Mouse (Mus musculus): ENCODE measurements around the gene Psg16. TPM values are rescaled to one million over a fixed set of nuclear protein-coding genes. Genes with fewer than 3 reads are reported as not detected.

Psg16 gene
- polyA plus RNA-seq, 1 experiment: not detected

DNA sequence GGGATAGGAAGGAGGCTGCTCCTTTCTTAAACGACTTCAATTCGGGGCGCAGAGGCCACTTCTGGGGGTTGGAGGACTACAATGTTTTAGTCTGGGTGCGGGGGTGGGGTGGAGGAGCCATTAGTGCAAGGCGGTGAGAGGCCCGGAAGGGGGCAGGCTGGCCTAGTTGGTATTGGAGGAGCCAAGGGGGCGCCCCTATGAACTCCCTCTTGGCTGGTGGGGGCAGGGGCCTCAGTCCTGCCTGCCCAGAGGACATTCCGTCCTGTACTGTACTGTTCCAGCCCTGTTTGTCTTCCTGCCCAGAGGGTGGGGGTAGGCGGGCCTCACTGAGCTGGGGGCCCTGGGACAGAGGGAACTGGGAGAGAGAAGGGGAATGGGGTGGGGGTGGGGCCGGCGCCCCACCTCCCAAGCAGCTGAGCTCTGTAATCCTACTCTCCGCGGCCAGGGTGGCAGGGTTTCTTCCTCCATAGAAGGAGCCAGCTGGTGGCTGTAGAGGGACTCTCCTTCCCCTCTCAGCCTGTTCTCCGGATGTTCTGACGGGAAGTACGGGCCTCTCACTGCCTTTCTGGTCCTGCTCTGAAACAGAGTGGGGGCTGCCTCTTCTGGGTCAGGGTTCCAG, 15.7 kb upstream of the Psg16 start:
- Histone ChIP-seq H3K4me3 (ENCODE audit: insufficient read depth, poor library complexity, severe bottlenecking) (no peak overlapping the region), H3K79me3 (ENCODE audit: low read depth) (no peaks in the 10 kb centered on the region), H3K27me3 (ENCODE audit: control insufficient read depth, insufficient read depth, insufficient read length) (peaks cover 18% of the 10 kb centered on the region), H3ac (ENCODE audit: control insufficient read depth, insufficient read length, low read depth) (no peak overlapping the region), H3K36me3 (ENCODE audit: control insufficient read depth, insufficient read depth) (no peaks in the 10 kb centered on the region), H3K79me2 (ENCODE audit: control insufficient read depth, insufficient read depth) (no peaks in the 10 kb centered on the region)
- TF ChIP-seq CEBPB (IDR thresholded peaks at IDR 0.05; ENCODE audit: low read depth): no peak
- TF ChIP-seq MAX (IDR thresholded peaks at IDR 0.05): no peak
- no peak for TF ChIP-seq MYOG (IDR thresholded peaks at IDR 0.05; ENCODE audit: control insufficient read depth, extremely low read depth, insufficient read length)
- TF ChIP-seq CTCF (IDR thresholded peaks at IDR 0.05; ENCODE audit: control insufficient read depth, insufficient read depth, insufficient read length): no peak
- TF ChIP-seq MYOD1 (IDR thresholded peaks at IDR 0.05; ENCODE audit: control insufficient read depth, insufficient read length, low read depth): no peak
- no peak for TF ChIP-seq USF1 (IDR thresholded peaks at IDR 0.05; ENCODE audit: low read depth)
- no peak for TF ChIP-seq FOSL1 (IDR thresholded peaks at IDR 0.05; ENCODE audit: insufficient read depth, low read length, poor library complexity, severe bottlenecking)

- H3K4me3 ChIP-seq (ENCODE audit: insufficient read depth, poor library complexity, severe bottlenecking): no peak overlapping the region
- no peaks in the 10 kb centered on the region for H3K36me3 ChIP-seq (ENCODE audit: control insufficient read depth, insufficient read depth)
- H3K79me2 ChIP-seq (ENCODE audit: control insufficient read depth, insufficient read depth): no peaks in the 10 kb centered on the region
- no peaks in the 10 kb centered on the region for H3K79me3 ChIP-seq (ENCODE audit: low read depth)
- peaks cover 19% of the 10 kb centered on the region for H3K27me3 ChIP-seq (ENCODE audit: control insufficient read depth, insufficient read depth, insufficient read length)
- no peak overlapping the region for H3ac ChIP-seq (ENCODE audit: control insufficient read depth, insufficient read length, low read depth)
- TF ChIP-seq MYOG (IDR thresholded peaks at IDR 0.05; ENCODE audit: control insufficient read depth, extremely low read depth, insufficient read length) (no peak), FOSL1 (IDR thresholded peaks at IDR 0.05; ENCODE audit: insufficient read depth, low read length, poor library complexity, severe bottlenecking) (no peak), CTCF (IDR thresholded peaks at IDR 0.05; ENCODE audit: control insufficient read depth, insufficient read depth, insufficient read length) (no peak), MYOD1 (IDR thresholded peaks at IDR 0.05; ENCODE audit: control insufficient read depth, insufficient read length, low read depth) (no peak), USF1 (IDR thresholded peaks at IDR 0.05; ENCODE audit: low read depth) (no peak), CEBPB (IDR thresholded peaks at IDR 0.05; ENCODE audit: low read depth) (no peak), MAX (IDR thresholded peaks at IDR 0.05) (no peak)
These were observed 14.9 kb upstream of the Psg16 start for GRCm38 (mm10) chr7:17058816-17059462.

- Histone ChIP-seq H3K4me3 (ENCODE audit: insufficient read depth, poor library complexity, severe bottlenecking) (no peak overlapping the region), H3K36me3 (ENCODE audit: control insufficient read depth, insufficient read depth) (no peaks in the 10 kb centered on the region), H3ac (ENCODE audit: control insufficient read depth, insufficient read length, low read depth) (no peak overlapping the region), H3K27me3 (ENCODE audit: control insufficient read depth, insufficient read depth, insufficient read length) (peaks cover 19% of the 10 kb centered on the region), H3K79me2 (ENCODE audit: control insufficient read depth, insufficient read depth) (no peaks in the 10 kb centered on the region), H3K79me3 (ENCODE audit: low read depth) (no peaks in the 10 kb centered on the region)
- TF ChIP-seq CEBPB (IDR thresholded peaks at IDR 0.05; ENCODE audit: low read depth) (no peak), USF1 (IDR thresholded peaks at IDR 0.05; ENCODE audit: low read depth) (no peak), CTCF (IDR thresholded peaks at IDR 0.05; ENCODE audit: control insufficient read depth, insufficient read depth, insufficient read length) (no peak), MYOG (IDR thresholded peaks at IDR 0.05; ENCODE audit: control insufficient read depth, extremely low read depth, insufficient read length) (no peak), FOSL1 (IDR thresholded peaks at IDR 0.05; ENCODE audit: insufficient read depth, low read length, poor library complexity, severe bottlenecking) (no peak), MAX (IDR thresholded peaks at IDR 0.05) (no peak), MYOD1 (IDR thresholded peaks at IDR 0.05; ENCODE audit: control insufficient read depth, insufficient read length, low read depth) (no peak)
These were observed 14.4 kb upstream of the Psg16 start for GRCm38 (mm10) chr7:17059463-17059844.

GRCm38 (mm10) chr7:17060031-17060781, 13.6 kb upstream of the Psg16 start:
- H3K79me3 ChIP-seq (ENCODE audit: low read depth): no peaks in the 10 kb centered on the region
- H3ac ChIP-seq (ENCODE audit: control insufficient read depth, insufficient read length, low read depth): no peak overlapping the region
- peaks cover 19% of the 10 kb centered on the region for H3K27me3 ChIP-seq (ENCODE audit: control insufficient read depth, insufficient read depth, insufficient read length)
- H3K79me2 ChIP-seq (ENCODE audit: control insufficient read depth, insufficient read depth): no peaks in the 10 kb centered on the region
- no peaks in the 10 kb centered on the region for H3K36me3 ChIP-seq (ENCODE audit: control insufficient read depth, insufficient read depth)
- no peak for TF ChIP-seq USF1 (IDR thresholded peaks at IDR 0.05; ENCODE audit: low read depth)
- TF ChIP-seq CTCF (IDR thresholded peaks at IDR 0.05; ENCODE audit: control insufficient read depth, insufficient read depth, insufficient read length): no peak
- TF ChIP-seq MYOD1 (IDR thresholded peaks at IDR 0.05; ENCODE audit: control insufficient read depth, insufficient read length, low read depth): no peak
- TF ChIP-seq FOSL1 (IDR thresholded peaks at IDR 0.05; ENCODE audit: insufficient read depth, low read length, poor library complexity, severe bottlenecking): no peak
- TF ChIP-seq CEBPB (IDR thresholded peaks at IDR 0.05; ENCODE audit: low read depth): no peak
- TF ChIP-seq MYOG (IDR thresholded peaks at IDR 0.05; ENCODE audit: control insufficient read depth, extremely low read depth, insufficient read length): no peak
- no peak for TF ChIP-seq MAX (IDR thresholded peaks at IDR 0.05)
- H3K4me3 ChIP-seq (ENCODE audit: insufficient read depth, poor library complexity, severe bottlenecking): no peak overlapping the region

GRCm38 (mm10) chr7:17060782-17061605, 12.8 kb upstream of the Psg16 start:
- Histone ChIP-seq H3K4me3 (ENCODE audit: insufficient read depth, poor library complexity, severe bottlenecking) (no peak overlapping the region), H3K79me2 (ENCODE audit: control insufficient read depth, insufficient read depth) (no peaks in the 10 kb centered on the region), H3K79me3 (ENCODE audit: low read depth) (no peaks in the 10 kb centered on the region), H3K27me3 (ENCODE audit: control insufficient read depth, insufficient read depth, insufficient read length) (peaks cover 19% of the 10 kb centered on the region), H3ac (ENCODE audit: control insufficient read depth, insufficient read length, low read depth) (no peak overlapping the region), H3K36me3 (ENCODE audit: control insufficient read depth, insufficient read depth) (no peaks in the 10 kb centered on the region)
- TF ChIP-seq MAX (IDR thresholded peaks at IDR 0.05): no peak
- TF ChIP-seq MYOD1 (IDR thresholded peaks at IDR 0.05; ENCODE audit: control insufficient read depth, insufficient read length, low read depth): no peak
- TF ChIP-seq FOSL1 (IDR thresholded peaks at IDR 0.05; ENCODE audit: insufficient read depth, low read length, poor library complexity, severe bottlenecking): no peak
- TF ChIP-seq CEBPB (IDR thresholded peaks at IDR 0.05; ENCODE audit: low read depth): no peak
- TF ChIP-seq USF1 (IDR thresholded peaks at IDR 0.05; ENCODE audit: low read depth): no peak
- no peak for TF ChIP-seq CTCF (IDR thresholded peaks at IDR 0.05; ENCODE audit: control insufficient read depth, insufficient read depth, insufficient read length)
- no peak for TF ChIP-seq MYOG (IDR thresholded peaks at IDR 0.05; ENCODE audit: control insufficient read depth, extremely low read depth, insufficient read length)
